Mouse (Mus musculus) spleen, adult 12 weeks (tissue): ENCODE measurements around the gene Add1.

Source experiments
- DNase-seq: peaks from one replicate; pipeline ENCODE4 v3.0.0; 2022; ENCODE audit warnings: low spot score

The Add1 gene

GRCm38 (mm10) chr5:34608226-34608625 is 34.8 kb downstream of the Add1 start:
- no peak for DNase-seq

- no peak for DNase-seq
Measured at GRCm38 (mm10) chr5:34609966-34610365, 36.5 kb downstream of the Add1 start.

GRCm38 (mm10) chr5:34632996-34633395 is 59.5 kb downstream of the Add1 start:
- peak; percentile 34 for DNase-seq

- no peak for DNase-seq
Measured at GRCm38 (mm10) chr5:34633641-34634040, 60.2 kb downstream of the Add1 start.

- no peak for DNase-seq
Measured at GRCm38 (mm10) chr5:34634746-34635400, 61.4 kb downstream of the Add1 start.

GRCm38 (mm10) chr5:34635665-34636192 is 62.3 kb downstream of the Add1 start:
- DNase-seq = no peak

- peak; percentile 60 for DNase-seq
Measured at GRCm38 (mm10) chr5:34636481-34637287, 63.2 kb downstream of the Add1 start, which contains the start of gene Mfsd10. Mfsd10 (minus strand) TSS chr5:34637212.

- no peak for DNase-seq
Measured at GRCm38 (mm10) chr5:34637591-34638156, 64.2 kb downstream of the Add1 start.

GRCm38 (mm10) chr5:34641991-34642390 is 68.5 kb downstream of the Add1 start:
- no peak for DNase-seq

GRCm38 (mm10) chr5:34642932-34643331 is 69.5 kb downstream of the Add1 start:
- peak; percentile 26 for DNase-seq

- DNase-seq = peak; percentile 67
Measured at GRCm38 (mm10) chr5:34647581-34647980, 74.1 kb downstream of the Add1 start.

- DNase-seq = no peak
Measured at GRCm38 (mm10) chr5:34652961-34653360, 79.5 kb downstream of the Add1 start.

GRCm38 (mm10) chr5:34654881-34655280 is 81.4 kb downstream of the Add1 start:
- DNase-seq = no peak

- DNase-seq = no peak
Measured at GRCm38 (mm10) chr5:34657556-34657955, 84.1 kb downstream of the Add1 start.

- DNase-seq = peak; percentile 99
Measured at GRCm38 (mm10) chr5:34659686-34660590, 86.5 kb downstream of the Add1 start, which contains the start of the genes Nop14 and Grk4. Nop14 (minus strand) TSS chr5:34660148. Grk4 (plus strand) TSS chr5:34660379.

GRCm38 (mm10) chr5:34660591-34661130 is 87.2 kb downstream of the Add1 start:
- no peak for DNase-seq

GRCm38 (mm10) chr5:34661909-34662308 is 88.4 kb downstream of the Add1 start:
- no peak for DNase-seq

GRCm38 (mm10) chr5:34663231-34663630 is 89.8 kb downstream of the Add1 start:
- DNase-seq = no peak

GRCm38 (mm10) chr5:34669493-34669892 is 96.0 kb downstream of the Add1 start:
- DNase-seq = no peak

GRCm38 (mm10) chr5:34670280-34670679 is 96.8 kb downstream of the Add1 start:
- DNase-seq = no peak
